Mouse (Mus musculus) forelimb bud, embryonic 11.5 days (tissue): Measurements from ENCODE around the gene Fam117a.

Experiments used
- DNase-seq: peaks from one replicate; pipeline ENCODE4 v3.0.0-alpha.2; 2012; ENCODE audit warnings: low read depth, low spot score

Fam117a gene

GRCm38 (mm10) chr11:95420880-95421435 lies 84.1 kb downstream of the Fam117a start:
- DNase-seq: no peak

GRCm38 (mm10) chr11:95423505-95423904 lies 86.7 kb downstream of the Fam117a start:
- no peak for DNase-seq

GRCm38 (mm10) chr11:95431344-95431743 lies 94.5 kb downstream of the Fam117a start:
- DNase-seq: no peak
